Mouse (Mus musculus) heart, embryonic 15.5 days (tissue): ENCODE results near the gene Preb. TPM values are rescaled to one million over a fixed set of nuclear protein-coding genes. Genes with fewer than 3 reads are reported as not detected.

ENCODE experiments used
- ATAC-seq: fragments of 200-750 bp; cut with Nextera tagmentation; replicated peaks from 2 replicates; pipeline ENCODE4 v1.8.0; 2017; ENCODE audit warnings: low read depth, moderate TSS enrichment; ENCODE audit not compliant: insufficient number of reproducible peaks, insufficient read depth, low FRiP score
- H3K27ac ChIP-seq: fragments of 300-500 bp; sonication (generic); 2 replicates; pipeline ENCODE4 v1.5.1; 2015; ENCODE audit warnings: mild to moderate bottlenecking, inconsistent platforms
- H3K27me3 ChIP-seq: fragments of 300-500 bp; sonication (generic); 2 replicates; pipeline ENCODE4 v1.6.1; 2015; ENCODE audit warnings: inconsistent platforms
- H3K36me3 ChIP-seq: fragments of 300-500 bp; sonication (generic); 2 replicates; pipeline ENCODE4 v1.6.1; 2015; ENCODE audit warnings: mild to moderate bottlenecking, inconsistent platforms
- H3K4me1 ChIP-seq: fragments of 300-500 bp; sonication (generic); replicated peaks from 2 replicates; pipeline ENCODE4 v1.6.1; 2015; ENCODE audit warnings: inconsistent platforms
- H3K4me2 ChIP-seq: fragments of 300-500 bp; sonication (generic); 2 replicates; pipeline ENCODE4 v1.6.1; 2015; ENCODE audit warnings: inconsistent platforms, mild to moderate bottlenecking, moderate library complexity
- H3K4me3 ChIP-seq: fragments of 300-500 bp; sonication (generic); 2 replicates; pipeline ENCODE4 v1.5.1; 2015; ENCODE audit warnings: mild to moderate bottlenecking, inconsistent platforms
- H3K9ac ChIP-seq: fragments of 300-500 bp; sonication (generic); 2 replicates; pipeline ENCODE4 v1.6.1; 2015; ENCODE audit warnings: mild to moderate bottlenecking, inconsistent platforms
- H3K9me3 ChIP-seq: fragments of 300-500 bp; sonication (generic); replicated peaks from 2 replicates; pipeline ENCODE4 v1.6.1; 2016; ENCODE audit warnings: inconsistent platforms
- WGBS: fragments of 180-500 bp; shearing (Covaris S2); methylation state at CpG from one replicate; pipeline ENCODE4 v1.1.7; 2015; ENCODE audit warnings: mixed read lengths; 5-methylcytosine and 5-hydroxymethylcytosine counted together
- polyA plus RNA-seq: library from polyadenylated mRNA; unstranded; fragments of >200 nt; fragmentation: Nextera tagmentation; extraction: Ambion mirVana; gene quantifications from 2 replicates; pipeline ENCODE4 v1.2.1, GENCODE M21; 2015

Gene Preb
- polyA plus RNA-seq, 1 experiment from 2014 or later, result 74.4 TPM

GRCm38 (mm10) chr5:30914101-30914635 lies 46.0 kb downstream of the Preb start:
- Histone ChIP-seq H3K4me1 (peaks cover 64% of the 10 kb centered on the region), H3K4me2 (peak overlapping the region; percentile 74), H3K4me3 (peak overlapping the region; percentile 55), H3K9me3 (no peaks in the 10 kb centered on the region), H3K9ac (peak overlapping the region; percentile 64), H3K27me3 (no peaks in the 10 kb centered on the region), H3K36me3 (peaks cover 10% of the 10 kb centered on the region; the same call in 1 of the 2 replicates), H3K27ac (peak overlapping the region; percentile 94)
- ATAC-seq, result no peak
- WGBS, result 44% methylated on average over 7 of the region's 7 CpGs

- Histone ChIP-seq H3K4me3 (peak within 1 kb of the TSS; percentile 55), H3K36me3 (peaks cover 8% of the 10 kb centered on the region; the same call in 1 of the 2 replicates), H3K4me2 (peak within 1 kb of the TSS; percentile 74), H3K27ac (peak within 1 kb of the TSS; percentile 94), H3K9me3 (no peaks in the 10 kb centered on the region), H3K4me1 (peaks cover 73% of the 10 kb centered on the region), H3K9ac (peak within 1 kb of the TSS; percentile 64), H3K27me3 (no peaks in the 10 kb centered on the region)
- 23% methylated on average over 11 of the region's 13 CpGs for WGBS
- ATAC-seq, result peak; percentile 65
Observed at GRCm38 (mm10) chr5:30913060-30913841, 46.9 kb downstream of the Preb start, which contains the start of gene Emilin1. Gene Emilin1, plus strand, starts transcription at chr5:30913402.

GRCm38 (mm10) chr5:30912156-30912555 lies 48.0 kb downstream of the Preb start:
- peaks cover 70% of the 10 kb centered on the region for H3K4me1 ChIP-seq

DNA sequence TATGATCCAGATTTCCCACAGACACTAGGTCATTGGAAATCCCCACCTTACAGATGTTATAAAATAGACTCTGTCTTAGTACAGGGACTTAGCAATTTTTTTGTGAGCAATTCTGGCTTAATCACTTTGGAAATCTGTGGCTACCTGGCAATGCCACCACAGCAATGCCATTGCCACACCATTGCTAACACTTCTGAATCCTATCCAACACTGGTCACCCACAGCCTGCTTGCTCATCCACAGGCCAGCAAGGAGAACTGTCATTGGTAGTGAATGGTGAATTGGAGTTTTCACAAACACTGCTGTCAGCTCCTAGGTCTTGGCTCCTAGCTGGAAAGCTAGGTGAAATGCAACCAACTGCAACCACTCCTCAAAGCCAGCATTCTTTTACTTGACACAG lies 49.7 kb downstream of the Preb start:
- Histone ChIP-seq H3K27me3 (no peaks in the 10 kb centered on the region), H3K4me1 (peaks cover 71% of the 10 kb centered on the region), H3K4me3 (no peak overlapping the region), H3K27ac (peak overlapping the region; percentile 50; the same call in 1 of the 2 replicates), H3K36me3 (peaks cover 7% of the 10 kb centered on the region; the same call in 1 of the 2 replicates), H3K4me2 (no peak overlapping the region), H3K9me3 (no peaks in the 10 kb centered on the region), H3K9ac (no peak overlapping the region)
- ATAC-seq, result no peak

More at GRCm38 (mm10) chr5:30912156-30912555, 48.0 kb downstream of the Preb start:
- peak overlapping the region; percentile 94 for H3K27ac ChIP-seq
- H3K9ac ChIP-seq, result 0 out of 2 replicates have a peak overlapping the region, but pooled peaks have one; percentile 16
- H3K27me3 ChIP-seq, result no peaks in the 10 kb centered on the region
- H3K4me2 ChIP-seq, result no peak overlapping the region
- no peak for ATAC-seq
- H3K9me3 ChIP-seq, result no peaks in the 10 kb centered on the region
- peaks cover 2% of the 10 kb centered on the region; the same call in 1 of the 2 replicates for H3K36me3 ChIP-seq
- 41% methylated on average over 5 of the region's 5 CpGs for WGBS
- no peak overlapping the region for H3K4me3 ChIP-seq

GRCm38 (mm10) chr5:30909863-30910262 lies 50.3 kb downstream of the Preb start:
- no peak overlapping the region for H3K4me3 ChIP-seq
- no peaks in the 10 kb centered on the region for H3K9me3 ChIP-seq
- H3K4me1 ChIP-seq, result peaks cover 72% of the 10 kb centered on the region
- no peak for ATAC-seq
- H3K36me3 ChIP-seq, result peaks cover 13% of the 10 kb centered on the region
- H3K4me2 ChIP-seq, result no peak overlapping the region
- no peak overlapping the region for H3K9ac ChIP-seq
- H3K27ac ChIP-seq, result peak overlapping the region; percentile 95
- WGBS, result 86% methylated on average over 7 of the region's 7 CpGs
- H3K27me3 ChIP-seq, result no peaks in the 10 kb centered on the region

GRCm38 (mm10) chr5:30909300-30909659 lies 50.9 kb downstream of the Preb start:
- Histone ChIP-seq H3K4me3 (no peak overlapping the region), H3K36me3 (peaks cover 19% of the 10 kb centered on the region), H3K9ac (no peak overlapping the region), H3K4me2 (0 out of 2 replicates have a peak overlapping the region, but pooled peaks have one; percentile 88), H3K27me3 (no peaks in the 10 kb centered on the region), H3K9me3 (no peaks in the 10 kb centered on the region), H3K4me1 (peaks cover 72% of the 10 kb centered on the region), H3K27ac (peak overlapping the region; percentile 95)
- ATAC-seq, result no peak
- WGBS, result 22% methylated on average over 7 of the region's 7 CpGs

DNA sequence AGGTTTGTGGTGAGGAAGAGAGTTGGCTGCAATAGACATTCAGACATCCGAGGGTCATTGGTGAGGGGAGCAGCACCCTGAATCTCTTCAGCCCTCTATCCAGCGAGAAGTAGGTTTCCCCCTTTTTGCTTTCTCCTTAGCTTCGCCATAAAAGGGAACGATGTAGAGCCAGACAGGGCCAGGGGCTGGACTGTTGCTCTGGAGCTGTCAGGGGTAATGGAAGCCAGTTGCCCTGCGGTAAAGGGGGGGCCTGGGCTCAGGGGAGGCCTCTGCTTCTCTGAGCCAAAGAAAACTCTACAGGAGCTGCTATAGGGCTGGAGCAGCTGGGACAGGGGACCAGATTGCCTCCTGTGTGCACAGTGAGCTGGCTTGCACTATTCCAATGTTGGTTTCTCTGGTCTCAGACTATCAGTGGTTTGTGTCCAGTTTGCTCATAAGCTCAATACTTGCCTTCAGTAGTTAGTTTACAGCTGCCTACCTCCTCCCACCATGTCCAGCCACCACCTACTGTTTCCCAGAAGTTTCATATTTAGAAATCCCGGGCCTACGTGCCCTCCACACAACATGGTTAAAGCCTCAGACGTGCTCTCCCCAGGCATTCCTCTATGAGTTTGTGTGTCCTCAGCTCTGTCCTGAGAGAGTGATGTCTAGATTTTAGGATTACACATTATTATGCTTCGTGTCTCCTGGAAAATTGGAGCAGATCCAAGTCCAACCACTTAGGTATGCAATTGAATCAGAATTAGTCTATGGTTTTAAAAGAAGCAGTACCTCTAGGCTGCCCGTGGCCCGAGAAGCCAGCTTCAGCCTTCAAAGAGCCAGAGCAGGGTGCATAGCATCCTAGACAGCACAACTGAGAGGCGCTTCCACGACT lies 51.5 kb downstream of the Preb start:
- Histone ChIP-seq H3K36me3 (peaks cover 24% of the 10 kb centered on the region), H3K27ac (peak overlapping the region; percentile 95), H3K9ac (peak overlapping the region; percentile 73), H3K4me3 (peak overlapping the region; percentile 64), H3K4me2 (peak overlapping the region; percentile 88), H3K9me3 (no peaks in the 10 kb centered on the region), H3K27me3 (no peaks in the 10 kb centered on the region), H3K4me1 (peaks cover 69% of the 10 kb centered on the region)
- 28% methylated on average over 13 of the region's 13 CpGs for WGBS
- peak; percentile 43 for ATAC-seq

- peak within 1 kb of the TSS; percentile 95 for H3K27ac ChIP-seq
- H3K27me3 ChIP-seq, result no peaks in the 10 kb centered on the region
- under 1% methylated on average over 58 of the region's 58 CpGs for WGBS
- H3K4me1 ChIP-seq, result peaks cover 61% of the 10 kb centered on the region
- peaks cover 26% of the 10 kb centered on the region for H3K36me3 ChIP-seq
- peak within 1 kb of the TSS; percentile 73 for H3K9ac ChIP-seq
- H3K4me3 ChIP-seq, result peak within 1 kb of the TSS; percentile 64
- H3K9me3 ChIP-seq, result no peaks in the 10 kb centered on the region
- peak within 1 kb of the TSS; percentile 88 for H3K4me2 ChIP-seq
- peak; percentile 93 for ATAC-seq
Observed at GRCm38 (mm10) chr5:30907413-30908059, 52.6 kb downstream of the Preb start, which contains the start of gene Ost4. Gene Ost4, minus strand, starts transcription at chr5:30907788.

DNA sequence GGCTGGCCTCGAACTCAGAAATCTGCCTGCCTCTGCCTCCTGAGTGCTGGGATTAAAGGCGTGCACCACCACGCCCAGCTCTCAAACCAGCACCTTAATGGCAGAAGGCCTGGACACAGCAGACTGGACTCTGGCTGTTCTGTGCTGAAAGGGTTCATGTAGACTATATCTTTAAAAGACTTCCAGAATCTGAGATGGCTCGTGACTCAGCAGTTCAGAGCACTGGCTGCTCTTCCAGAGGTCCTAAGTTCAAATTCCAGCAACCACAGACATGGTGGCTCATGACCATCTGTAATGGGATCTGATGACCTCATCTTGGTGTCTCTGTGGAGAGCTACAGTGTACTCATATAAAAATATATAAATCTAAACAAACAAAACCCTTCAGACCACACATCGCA lies 58.3 kb downstream of the Preb start:
- Histone ChIP-seq H3K4me2 (no peak overlapping the region), H3K36me3 (peaks cover 35% of the 10 kb centered on the region), H3K4me1 (peaks cover 23% of the 10 kb centered on the region), H3K9ac (no peak overlapping the region), H3K27me3 (no peaks in the 10 kb centered on the region), H3K9me3 (no peaks in the 10 kb centered on the region), H3K4me3 (no peak overlapping the region), H3K27ac (no peak overlapping the region)
- 89% methylated on average over 5 of the region's 5 CpGs for WGBS
- ATAC-seq, result no peak
